Comparison of ENCODE assay signal across 12 mouse cellular contexts in genomic region chr15:27014659-27014974, GRCm38 (mm10).
"Had no signal": no experiment of that assay in that cellular context is flagged by ENCODE, and none has a peak within 500 bp of the region (broad histone marks: within the 10 kb centered on the region; RNA-seq: fewer than 3 reads in every experiment).

No protein-coding gene starts in this region.

- H3K36me3 ChIP-seq: limb, embryonic 15.5 days; liver, embryonic 12.5 days had no signal

- H3K4me3 ChIP-seq: limb, embryonic 15.5 days; liver, embryonic 12.5 days had no signal

- H3K4me1 ChIP-seq: limb, embryonic 15.5 days; liver, embryonic 12.5 days had no signal

- H3K9me3 ChIP-seq: limb, embryonic 15.5 days; liver, embryonic 12.5 days had no signal

- DNase-seq: kidney, adult 8-10 months; kidney, postnatal 25 days; layer of hippocampus, adult 9-11 months; layer of hippocampus, postnatal 36 days; lung, embryonic 14.5 days; lung, postnatal 10 days; lung, postnatal 4 days; right cerebral cortex, adult 18-20 months; right cerebral cortex, postnatal 25 days; thymus, postnatal 36 days had no signal

- H3K27ac ChIP-seq: limb, embryonic 15.5 days; liver, embryonic 12.5 days had no signal

- ATAC-seq: liver, embryonic 12.5 days had no signal

- H3K9ac ChIP-seq: limb, embryonic 15.5 days; liver, embryonic 12.5 days; lung, embryonic 14.5 days had no signal

- H3K27me3 ChIP-seq: limb, embryonic 15.5 days; liver, embryonic 12.5 days had no signal

- H3K4me2 ChIP-seq: limb, embryonic 15.5 days; liver, embryonic 12.5 days; lung, embryonic 14.5 days had no signal
